Mouse (Mus musculus) embryonic facial prominence, embryonic 14.5 days (tissue): ENCODE measurements at regions not wholly inside any gene's neighbourhood (a gene's known extent, or its start where the extent isn't known, plus 50 kb on each side); places are given as distances from the start of the nearest gene placed in this dataset.

Source experiments
- ATAC-seq: fragments of 200-750 bp; cut with Nextera tagmentation; 2 replicates; pipeline ENCODE4 v1.8.0; 2017; ENCODE audit warnings: low read depth, moderate number of reproducible peaks, moderate TSS enrichment
- DNase-seq: peaks from one replicate; pipeline ENCODE4 v3.0.0-alpha.2; 2015; ENCODE audit warnings: low spot score
- H3K27ac ChIP-seq: fragments of 300-500 bp; sonication (generic); replicated peaks from 2 replicates; pipeline ENCODE4 v1.5.1; 2014; ENCODE audit warnings: low read depth, mild to moderate bottlenecking, low read length, moderate library complexity
- H3K27me3 ChIP-seq: fragments of 300-500 bp; sonication (generic); replicated peaks from 2 replicates; pipeline ENCODE4 v1.6.1; 2014; ENCODE audit warnings: low read length; ENCODE audit not compliant: control insufficient read depth, insufficient read depth
- H3K36me3 ChIP-seq: fragments of 300-500 bp; sonication (generic); 2 replicates; pipeline ENCODE4 v1.6.1; 2014; ENCODE audit warnings: low read length, mixed read lengths; ENCODE audit not compliant: control insufficient read depth, insufficient read depth
- H3K4me1 ChIP-seq: fragments of 300-500 bp; sonication (generic); 2 replicates; pipeline ENCODE4 v1.6.1; 2014; ENCODE audit warnings: antibody characterized with exemption, low read length; ENCODE audit not compliant: control insufficient read depth, insufficient read depth
- H3K4me2 ChIP-seq: fragments of 300-500 bp; sonication (generic); 2 replicates; pipeline ENCODE4 v1.6.1; 2014; ENCODE audit warnings: low read depth, mild to moderate bottlenecking, low read length, moderate library complexity, mixed read lengths
- H3K4me3 ChIP-seq: fragments of 300-500 bp; sonication (generic); 2 replicates; pipeline ENCODE4 v1.5.1; 2014; ENCODE audit warnings: low read depth, mild to moderate bottlenecking, low read length
- H3K9ac ChIP-seq: fragments of 300-500 bp; sonication (generic); 2 replicates; pipeline ENCODE4 v1.6.1; 2014; ENCODE audit warnings: low read depth, mild to moderate bottlenecking, low read length, moderate library complexity, mixed read lengths
- H3K9me3 ChIP-seq: fragments of 300-500 bp; sonication (generic); 2 replicates; pipeline ENCODE4 v1.6.1; 2016; ENCODE audit warnings: low read length; ENCODE audit not compliant: control insufficient read depth
- WGBS: fragments of 180-500 bp; shearing (Covaris S2); extraction: QIAGEN DNeasy Blood & Tissue Kit; methylation state at CpG from one replicate; pipeline ENCODE4 v1.1.7; 2014; 5-methylcytosine and 5-hydroxymethylcytosine counted together

- no peak overlapping the region for H3K9ac ChIP-seq
- no peak overlapping the region for H3K27ac ChIP-seq
- no peaks in the 10 kb centered on the region for H3K4me1 ChIP-seq
- no peak overlapping the region for H3K4me2 ChIP-seq
- DNase-seq (no peak), ATAC-seq (no peak)
- no peaks in the 10 kb centered on the region for H3K9me3 ChIP-seq
- H3K4me3 ChIP-seq = no peak overlapping the region
- WGBS = 85% methylated on average over 7 of the region's 7 CpGs
- no peaks in the 10 kb centered on the region for H3K27me3 ChIP-seq
- H3K36me3 ChIP-seq = no peaks in the 10 kb centered on the region
Observed at GRCm38 (mm10) chr7:133286836-133287235, 162.7 kb upstream of the Ctbp2 start.

- no peaks in the 10 kb centered on the region for H3K36me3 ChIP-seq
- H3K4me2 ChIP-seq = no peak overlapping the region
- H3K27me3 ChIP-seq = no peaks in the 10 kb centered on the region
- H3K27ac ChIP-seq = no peak overlapping the region
- DNase-seq (no peak), ATAC-seq (no peak)
- H3K9ac ChIP-seq = no peak overlapping the region
- no peaks in the 10 kb centered on the region for H3K9me3 ChIP-seq
- no peaks in the 10 kb centered on the region for H3K4me1 ChIP-seq
- H3K4me3 ChIP-seq = no peak overlapping the region
- WGBS = 84% methylated on average over 5 of the region's 5 CpGs
Observed at GRCm38 (mm10) chr7:133286216-133286615, 162.1 kb upstream of the Ctbp2 start.

- H3K4me3 ChIP-seq = no peak overlapping the region
- H3K9me3 ChIP-seq = no peaks in the 10 kb centered on the region
- 44% methylated on average over 5 of the region's 5 CpGs for WGBS
- H3K27me3 ChIP-seq = no peaks in the 10 kb centered on the region
- no peak overlapping the region for H3K27ac ChIP-seq
- peak; percentile 81 for DNase-seq
- no peaks in the 10 kb centered on the region for H3K36me3 ChIP-seq
- no peak overlapping the region for H3K9ac ChIP-seq
- no peak overlapping the region for H3K4me2 ChIP-seq
- no peak for ATAC-seq
- H3K4me1 ChIP-seq = peaks cover 4% of the 10 kb centered on the region; the same call in 1 of the 2 replicates
Observed at GRCm38 (mm10) chr7:133262161-133262560, 138.0 kb upstream of the Ctbp2 start.

- WGBS = 81% methylated on average over 7 of the region's 7 CpGs
- no peaks in the 10 kb centered on the region for H3K9me3 ChIP-seq
- ATAC-seq = no peak
Observed at GRCm38 (mm10) chr7:133259143-133259542, 135.0 kb upstream of the Ctbp2 start.

DNA sequence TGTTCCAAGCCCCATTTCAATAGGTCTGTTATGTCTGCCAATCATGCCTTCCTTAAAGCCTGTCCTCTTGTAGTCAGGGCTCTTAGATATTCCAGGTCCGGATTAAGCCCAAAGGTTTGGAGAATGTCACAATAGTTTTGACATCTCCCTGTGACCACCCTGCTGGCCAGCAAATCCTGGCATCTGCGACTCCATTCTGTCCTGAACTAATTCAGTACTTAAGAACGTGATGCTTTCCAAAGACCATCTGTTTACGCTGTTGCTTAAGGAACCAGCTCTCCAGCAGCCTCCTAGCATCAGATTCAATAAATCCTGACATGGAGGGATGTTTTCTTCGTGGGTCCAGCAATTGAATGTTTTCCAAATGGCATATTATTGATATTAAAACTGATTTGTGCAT is 132.7 kb upstream of the Ctbp2 start:
- H3K36me3 ChIP-seq = no peaks in the 10 kb centered on the region
- no peak overlapping the region for H3K4me2 ChIP-seq
- ATAC-seq = no peak
- WGBS = 50% methylated on average over 5 of the region's 5 CpGs
- no peak overlapping the region for H3K27ac ChIP-seq
- DNase-seq = no peak
- H3K27me3 ChIP-seq = no peaks in the 10 kb centered on the region
- no peak overlapping the region for H3K4me3 ChIP-seq
- H3K4me1 ChIP-seq = peaks cover 4% of the 10 kb centered on the region; the same call in 1 of the 2 replicates
- H3K9me3 ChIP-seq = no peaks in the 10 kb centered on the region
- H3K9ac ChIP-seq = no peak overlapping the region

More at GRCm38 (mm10) chr7:133259143-133259542, 135.0 kb upstream of the Ctbp2 start:
- Histone ChIP-seq H3K4me1 (peaks cover 4% of the 10 kb centered on the region; the same call in 1 of the 2 replicates), H3K4me2 (no peak overlapping the region), H3K27ac (no peak overlapping the region), H3K27me3 (no peaks in the 10 kb centered on the region), H3K36me3 (no peaks in the 10 kb centered on the region), H3K9ac (no peak overlapping the region), H3K4me3 (no peak overlapping the region)
- no peak for DNase-seq

DNA sequence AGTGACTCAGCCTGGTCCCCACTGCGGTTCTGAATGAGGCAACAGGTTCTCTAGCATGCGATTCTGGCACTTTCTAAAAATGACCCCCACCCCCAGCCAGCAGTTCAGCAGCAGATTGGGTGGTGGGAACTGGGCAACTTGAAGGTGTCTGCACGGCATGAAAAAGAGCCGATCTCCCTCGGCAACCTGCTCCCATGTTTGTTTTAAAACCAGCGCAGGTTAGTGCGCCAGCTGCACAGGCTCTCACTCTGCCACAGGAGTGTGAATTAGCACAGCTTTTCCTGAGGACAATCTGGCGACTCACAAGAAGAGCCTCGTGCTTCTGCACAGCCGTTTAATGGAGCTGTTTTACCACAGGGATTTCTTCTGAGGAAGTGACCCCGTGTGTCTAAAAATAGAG is 120.4 kb upstream of the Ctbp2 start:
- DNase-seq = no peak
- 38% methylated on average over 11 of the region's 11 CpGs for WGBS

GRCm38 (mm10) chr7:133234326-133234725 is 110.2 kb upstream of the Ctbp2 start:
- H3K9me3 ChIP-seq = no peaks in the 10 kb centered on the region
- WGBS = 80% methylated on average over 5 of the region's 5 CpGs
- H3K9ac ChIP-seq = no peak overlapping the region
- H3K4me1 ChIP-seq = no peaks in the 10 kb centered on the region
- no peak overlapping the region for H3K4me2 ChIP-seq
- no peaks in the 10 kb centered on the region for H3K36me3 ChIP-seq
- DNase-seq (no peak), ATAC-seq (no peak)
- no peak overlapping the region for H3K27ac ChIP-seq
- H3K27me3 ChIP-seq = no peaks in the 10 kb centered on the region
- no peak overlapping the region for H3K4me3 ChIP-seq

More for the DNA sequence above, 120.4 kb upstream of the Ctbp2 start:
- Histone ChIP-seq H3K9ac (no peak overlapping the region), H3K36me3 (no peaks in the 10 kb centered on the region), H3K4me3 (no peak overlapping the region), H3K4me2 (no peak overlapping the region), H3K27me3 (no peaks in the 10 kb centered on the region), H3K4me1 (no peaks in the 10 kb centered on the region), H3K9me3 (no peaks in the 10 kb centered on the region), H3K27ac (no peak overlapping the region)
- no peak for ATAC-seq

GRCm38 (mm10) chr7:133232889-133233441 is 108.8 kb upstream of the Ctbp2 start:
- 72% methylated on average over 10 of the region's 10 CpGs for WGBS

GRCm38 (mm10) chr7:133230806-133231205 is 106.7 kb upstream of the Ctbp2 start:
- H3K4me1 ChIP-seq = no peaks in the 10 kb centered on the region
- WGBS = 62% methylated on average over 3 of the region's 3 CpGs
- no peak for ATAC-seq
- no peak overlapping the region for H3K9ac ChIP-seq
- H3K9me3 ChIP-seq = no peaks in the 10 kb centered on the region
- H3K36me3 ChIP-seq = no peaks in the 10 kb centered on the region
- no peak for DNase-seq
- H3K27ac ChIP-seq = no peak overlapping the region
- no peak overlapping the region for H3K4me3 ChIP-seq
- H3K4me2 ChIP-seq = no peak overlapping the region
- H3K27me3 ChIP-seq = no peaks in the 10 kb centered on the region

More at GRCm38 (mm10) chr7:133232889-133233441, 108.8 kb upstream of the Ctbp2 start:
- no peaks in the 10 kb centered on the region for H3K27me3 ChIP-seq
- ATAC-seq (no peak), DNase-seq (no peak)
- no peak overlapping the region for H3K4me3 ChIP-seq
- no peak overlapping the region for H3K9ac ChIP-seq
- no peak overlapping the region for H3K4me2 ChIP-seq
- H3K9me3 ChIP-seq = no peaks in the 10 kb centered on the region
- H3K4me1 ChIP-seq = no peaks in the 10 kb centered on the region
- H3K27ac ChIP-seq = no peak overlapping the region
- no peaks in the 10 kb centered on the region for H3K36me3 ChIP-seq
